Mouse (Mus musculus) bone marrow macrophage, adult 2 months (primary cell): Measurements from ENCODE around the gene Gas2.

Experiments used
- CTCF ChIP-seq: IDR thresholded peaks from 2 replicates; pipeline ENCODE4 v1.5.1; 2012; ENCODE audit warnings: low read depth, mild to moderate bottlenecking, low read length, moderate library complexity
- POLR2A ChIP-seq: IDR thresholded peaks from 2 replicates; pipeline ENCODE4 v1.6.1; 2012; ENCODE audit warnings: mild to moderate bottlenecking, low read depth, low read length, borderline replicate concordance

DNA sequence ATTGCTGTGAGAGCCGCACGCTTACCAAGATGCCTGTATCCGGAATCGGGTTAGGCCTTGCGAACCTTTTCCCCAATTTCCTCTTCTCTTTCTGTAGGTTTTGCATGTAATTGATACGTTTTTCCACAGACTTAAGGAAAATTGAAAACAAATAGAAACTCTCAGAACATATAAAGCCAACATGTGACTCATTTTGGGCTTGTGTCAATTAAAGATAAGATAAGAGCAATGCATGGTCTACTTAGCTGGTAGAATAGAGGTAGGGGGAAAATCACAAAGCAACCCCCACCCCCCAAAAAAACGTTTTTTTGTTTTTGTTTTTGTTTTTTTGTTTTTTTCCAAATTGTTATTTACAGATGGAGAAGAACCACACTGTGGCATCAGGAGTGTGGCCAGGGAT, 151.6 kb downstream of the Gas2 start:
- TF ChIP-seq POLR2A = no peak
- no peak for TF ChIP-seq CTCF
